Mouse (Mus musculus): ENCODE results near the gene Nbea.

DNA sequence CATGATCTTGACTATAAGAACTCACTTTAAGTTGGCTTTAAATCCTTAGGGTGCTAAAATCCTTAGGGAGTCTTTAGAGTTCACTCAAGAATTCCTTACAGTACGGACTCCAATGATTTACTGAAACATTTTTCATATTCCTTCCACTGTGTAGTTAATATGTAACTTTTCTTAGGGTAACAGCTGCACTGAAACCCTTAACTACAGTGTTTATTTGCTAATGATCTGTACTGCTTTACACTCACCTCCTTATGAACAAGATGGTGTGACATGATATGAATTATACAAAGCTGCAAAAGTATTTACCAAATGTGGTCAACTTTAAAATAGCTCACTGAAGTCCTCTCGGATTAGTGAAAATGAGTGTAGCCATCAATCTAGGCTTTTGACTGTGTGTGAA is 365.4 kb downstream of the Nbea start:
- TF ChIP-seq CTCF (IDR thresholded peaks at IDR 0.05; ENCODE audit: control insufficient read depth, insufficient read depth, insufficient read length): no peak
- no peak for TF ChIP-seq MAX (IDR thresholded peaks at IDR 0.05)
- no peak for TF ChIP-seq USF1 (IDR thresholded peaks at IDR 0.05; ENCODE audit: low read depth)
- no peak for TF ChIP-seq MYOG (IDR thresholded peaks at IDR 0.05; ENCODE audit: control insufficient read depth, extremely low read depth, insufficient read length)
- TF ChIP-seq MYOD1 (IDR thresholded peaks at IDR 0.05; ENCODE audit: control insufficient read depth, insufficient read length, low read depth): no peak
- no peak for TF ChIP-seq FOSL1 (IDR thresholded peaks at IDR 0.05; ENCODE audit: insufficient read depth, low read length, poor library complexity, severe bottlenecking)
